Mouse (Mus musculus) testis, adult 2 months (tissue): Measurements from ENCODE around the gene Gatm.

ENCODE experiments used
- CTCF ChIP-seq: fragments of 200-500 bp; IDR thresholded peaks from 2 replicates; pipeline ENCODE4 v1.5.1; 2012; ENCODE audit warnings: low read depth, mild to moderate bottlenecking, inconsistent platforms, low read length, moderate library complexity; ENCODE audit not compliant: control insufficient read depth, insufficient read depth, insufficient replicate concordance
- POLR2A ChIP-seq: fragments of 200-500 bp; IDR thresholded peaks from 2 replicates; pipeline ENCODE4 v1.6.1; 2012; ENCODE audit warnings: low read depth, mild to moderate bottlenecking, inconsistent platforms, low read length, moderate library complexity; ENCODE audit not compliant: control insufficient read depth

DNA sequence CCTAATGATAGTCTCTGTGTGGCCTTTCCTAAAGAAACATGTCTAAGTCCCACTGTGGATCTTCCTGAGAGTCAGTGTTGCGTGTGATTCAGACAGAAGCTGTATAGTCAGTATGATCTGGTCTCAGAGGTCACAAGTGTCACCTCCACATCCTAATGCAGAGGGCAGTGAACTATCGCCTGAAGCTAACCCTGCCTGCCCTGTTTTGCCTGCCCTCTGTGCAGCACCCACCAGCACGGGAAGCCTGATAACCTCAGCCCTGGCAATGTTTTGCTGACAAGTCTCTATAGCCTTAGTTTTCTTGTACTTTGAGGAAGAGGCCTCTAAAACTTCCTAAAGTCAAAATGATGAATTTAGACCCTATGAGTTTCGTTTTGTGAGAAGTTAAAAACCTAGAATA is 40.7 kb downstream of the Gatm start:
- TF ChIP-seq CTCF (no peak), POLR2A (no peak)
